Mouse (Mus musculus) embryo, embryonic 11.5 days (tissue): ENCODE data around the gene Twf2.
"Not testable (repeated sequence)": the region's sequence is repeated elsewhere in the genome, so short reads cannot be mapped to it uniquely, and the experiment has no call there.

Experiments
- DNase-seq: peaks from one replicate; pipeline ENCODE4 v3.0.0-alpha.2; 2012; ENCODE audit warnings: low read depth, low spot score

Twf2 gene

DNA sequence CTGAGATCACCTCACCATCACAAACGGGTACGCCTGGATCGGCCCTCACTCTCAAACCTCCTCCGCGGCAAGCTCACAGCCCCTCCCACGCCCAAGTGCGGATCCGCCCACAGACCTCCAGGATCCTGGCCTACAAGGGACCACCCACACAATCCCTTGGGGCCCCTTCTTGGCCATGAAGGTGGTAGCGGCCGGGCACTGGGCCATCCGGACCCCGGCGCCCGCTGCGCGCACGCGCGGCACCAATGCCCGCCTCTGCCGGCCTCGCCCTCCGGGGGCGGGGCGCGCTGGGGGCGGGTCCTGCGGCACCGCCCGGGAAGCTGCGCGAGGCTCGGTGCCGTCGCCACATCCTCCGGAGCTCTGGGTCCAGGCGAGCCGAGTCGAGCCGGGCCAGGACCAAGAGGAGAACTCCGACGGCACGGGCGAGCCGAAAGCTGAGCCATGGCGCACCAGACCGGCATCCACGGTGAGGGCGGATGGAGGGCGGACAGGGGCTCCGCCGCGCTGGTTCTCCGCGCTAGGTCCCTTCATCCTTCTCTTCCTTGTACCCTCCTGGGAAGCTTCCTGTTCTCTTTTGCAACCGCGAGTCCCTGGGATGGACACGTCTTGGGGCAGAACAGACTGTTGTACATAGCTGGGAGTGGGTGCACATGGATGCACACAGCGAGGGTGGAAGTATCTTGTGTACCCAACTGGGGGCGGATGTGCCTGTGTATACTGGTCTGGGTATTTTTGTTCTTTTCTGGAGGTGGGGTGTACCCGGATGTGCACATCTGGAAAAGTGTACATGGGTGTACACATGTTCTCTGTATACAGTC lies at the start of gene Twf2:
Twf2 (plus strand) TSS at position 290 of the 818 bp plus-strand sequence.
- peak; percentile 87 for DNase-seq

GRCm38 (mm10) chr9:106154106-106154505 lies 48.8 kb upstream of the Twf2 start:
- DNase-seq = no peak

- peak; percentile 59 for DNase-seq
Observed at GRCm38 (mm10) chr9:106156419-106156818, 46.5 kb upstream of the Twf2 start.

DNA sequence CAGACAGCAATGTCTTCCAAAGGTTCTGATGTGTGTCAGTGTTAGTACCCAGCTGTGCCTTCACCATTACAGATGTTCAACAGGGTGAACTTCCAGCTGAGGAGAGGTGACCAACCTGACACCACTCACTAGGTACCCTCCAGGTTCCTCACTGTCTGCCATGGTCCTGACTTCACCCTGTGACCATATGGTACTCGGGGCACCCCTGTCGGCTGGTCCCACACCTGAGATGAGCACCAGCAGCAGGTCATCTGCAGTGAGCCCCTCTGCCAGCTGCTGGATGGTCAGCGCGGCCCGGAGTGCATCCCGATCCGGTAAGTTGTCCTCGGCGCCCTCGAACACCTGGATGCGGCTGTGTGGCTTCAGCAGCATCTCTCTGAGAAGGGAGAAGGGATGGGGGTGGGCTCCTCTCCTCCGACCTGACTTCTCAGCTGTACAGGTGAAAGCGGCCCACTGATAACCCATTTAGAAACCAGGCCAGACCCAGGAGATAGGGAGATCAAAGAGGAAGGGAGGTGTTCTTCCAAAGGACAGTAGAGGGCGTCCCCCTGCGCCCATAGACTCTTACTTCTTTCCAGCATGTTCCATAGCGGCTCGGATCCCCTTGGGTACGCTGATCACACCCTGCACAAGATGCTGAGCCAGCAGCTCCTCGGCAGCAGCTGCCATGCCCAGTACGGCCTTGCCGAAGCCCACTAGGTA lies 45.8 kb upstream of the Twf2 start:
- DNase-seq = no peak

DNA sequence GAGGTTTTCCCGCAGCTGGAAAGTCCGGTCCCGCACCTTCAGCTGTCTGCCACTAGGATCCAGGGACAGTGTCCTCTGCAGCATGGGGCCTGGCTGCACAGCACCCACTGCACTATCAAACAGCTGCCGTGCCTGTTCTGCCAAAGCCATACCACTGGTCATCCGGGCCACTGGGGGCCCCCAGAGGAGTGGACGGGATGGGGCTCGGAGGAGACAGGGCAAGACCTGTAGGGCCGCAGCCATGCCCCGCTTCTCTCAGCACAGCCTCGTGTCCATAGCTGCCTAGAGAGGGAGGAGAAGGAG lies 45.3 kb upstream of the Twf2 start:
- no peak for DNase-seq

DNA sequence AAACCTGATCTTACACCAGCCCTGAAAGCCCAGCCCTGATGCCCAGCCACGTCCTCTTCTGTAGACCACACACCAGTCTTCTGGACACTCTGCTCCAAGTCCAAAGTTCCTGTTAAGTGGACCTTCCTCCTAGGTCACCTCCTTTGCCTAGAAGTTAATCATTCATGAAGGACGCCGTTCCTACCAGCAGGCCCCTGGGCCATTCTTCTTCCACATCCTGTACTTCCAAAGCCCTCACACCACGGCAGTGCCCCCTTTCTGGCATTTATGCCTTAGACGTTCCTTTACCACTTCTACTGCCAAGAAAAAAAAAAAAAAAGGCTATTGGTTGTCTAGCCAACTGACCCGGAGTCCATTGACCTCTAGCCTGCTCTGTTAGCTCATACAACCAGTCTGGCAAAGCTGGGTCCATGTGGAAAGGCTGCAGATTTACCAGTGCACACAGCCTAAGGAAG lies 44.8 kb upstream of the Twf2 start, which contains the start of gene Glyctk:
Glyctk (minus strand) TSS at position 102 of the 455 bp plus-strand sequence.
- DNase-seq = no peak

DNA sequence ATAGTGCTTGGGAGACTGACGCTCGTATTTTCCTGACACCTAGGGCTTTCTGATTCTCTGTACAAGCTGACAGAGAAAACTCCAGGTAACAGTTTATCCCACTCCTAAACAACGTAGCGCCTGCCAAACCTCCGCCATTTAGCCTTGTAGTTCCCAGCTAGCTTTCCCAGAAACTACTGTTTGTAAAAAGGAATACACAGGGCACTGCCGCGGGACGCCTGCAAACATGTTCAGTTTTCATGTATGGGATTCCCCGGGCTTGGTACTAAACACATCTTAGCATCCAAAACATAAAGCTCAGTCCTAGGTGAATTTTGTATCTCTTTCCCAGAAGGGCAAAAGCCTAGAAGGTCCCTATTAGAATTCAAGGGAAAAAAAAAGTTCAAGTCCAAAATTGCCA lies 43.7 kb upstream of the Twf2 start:
- DNase-seq = no peak

- DNase-seq = peak; percentile 88
Observed at GRCm38 (mm10) chr9:106159784-106160301, 43.1 kb upstream of the Twf2 start.

- DNase-seq = no peak
Observed at GRCm38 (mm10) chr9:106160426-106160825, 42.5 kb upstream of the Twf2 start.

DNA sequence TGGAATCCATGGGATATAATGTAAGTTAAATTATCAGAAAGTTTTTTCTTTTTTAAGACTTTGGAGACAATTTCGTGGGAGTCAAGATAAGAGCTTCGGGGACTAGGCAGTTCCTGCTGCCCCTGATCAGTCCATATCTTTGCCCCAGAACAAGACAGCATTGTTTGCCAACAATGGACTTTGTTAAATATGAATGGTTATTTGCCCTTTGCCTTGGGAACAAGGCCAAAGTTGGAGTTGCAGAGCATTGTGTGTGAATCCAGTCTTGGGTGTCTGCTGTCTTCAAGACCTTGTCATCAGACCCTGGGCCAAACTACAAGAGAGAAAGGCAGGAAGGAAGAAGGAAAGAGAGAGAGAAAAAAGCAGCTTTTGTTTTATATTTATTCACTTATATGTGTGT lies 36.2 kb upstream of the Twf2 start:
- no peak for DNase-seq

DNA sequence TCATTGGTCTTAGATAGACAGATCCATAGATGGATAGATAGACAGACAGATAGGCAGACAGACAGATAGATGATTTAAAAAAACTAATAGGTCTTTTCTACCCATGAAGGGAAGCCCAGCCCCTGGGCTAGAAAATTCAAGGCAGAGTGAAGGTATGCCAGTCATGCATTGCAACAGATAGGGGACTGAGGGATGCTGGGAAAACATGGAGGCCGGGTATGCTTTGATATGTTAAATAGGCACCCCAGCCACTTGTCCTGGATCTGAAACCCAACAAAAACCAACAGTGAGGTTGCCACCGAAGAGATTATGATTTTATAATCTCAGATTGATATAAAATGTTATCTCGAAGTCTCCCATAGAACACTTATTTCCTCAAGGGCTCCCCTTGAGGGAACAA lies 35.7 kb upstream of the Twf2 start:
- no peak for DNase-seq

- no peak for DNase-seq
Observed at GRCm38 (mm10) chr9:106167703-106168102, 35.2 kb upstream of the Twf2 start.

GRCm38 (mm10) chr9:106169006-106169405 lies 33.9 kb upstream of the Twf2 start:
- DNase-seq = not testable (repeated sequence)

- no peak for DNase-seq
Observed at GRCm38 (mm10) chr9:106169917-106170316, 33.0 kb upstream of the Twf2 start.

GRCm38 (mm10) chr9:106170556-106171345 lies 32.2 kb upstream of the Twf2 start, which contains the start of gene Wdr82:
Gene Wdr82, plus strand, starts transcription at chr9:106170928.
- DNase-seq = peak; percentile 88

DNA sequence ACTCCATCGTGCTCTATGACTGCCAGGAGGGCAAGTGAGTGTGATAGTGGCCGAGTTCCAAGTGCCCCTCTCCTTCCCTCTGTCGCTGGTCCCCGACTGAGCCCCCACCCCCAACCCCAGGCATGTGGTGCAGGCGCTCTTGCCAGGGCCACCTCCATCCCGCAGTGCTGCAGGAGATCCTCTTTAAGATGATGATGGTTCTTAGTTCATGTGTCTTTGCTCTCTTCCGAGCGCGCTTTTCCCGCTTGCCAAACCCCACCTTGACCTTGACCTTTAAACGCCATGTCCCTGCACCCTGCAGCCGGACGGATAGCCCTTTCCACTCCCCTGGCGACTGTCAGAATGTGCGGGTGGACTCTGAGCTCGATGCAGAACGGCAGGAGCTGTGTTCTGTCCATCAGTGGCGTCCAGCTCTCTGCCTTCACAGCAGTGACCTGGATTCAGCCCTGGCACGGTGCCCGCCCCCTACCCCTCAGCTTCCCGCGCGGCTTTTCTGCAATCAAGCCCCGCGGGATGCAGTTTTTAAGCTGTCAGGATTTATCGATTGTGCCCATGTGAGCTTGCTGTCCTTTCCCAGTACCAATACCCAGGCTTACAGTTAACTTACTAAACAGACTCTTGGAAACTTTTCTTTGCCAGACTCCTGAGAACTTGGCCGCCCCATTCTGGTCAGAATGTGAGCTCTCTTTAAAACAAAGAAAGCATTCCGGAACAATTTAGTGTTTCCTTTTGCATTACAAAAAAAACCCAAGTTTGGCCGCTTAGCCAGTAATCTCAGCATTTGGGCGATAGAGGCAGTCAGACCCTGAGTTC lies 31.4 kb upstream of the Twf2 start:
- peak; percentile 41 for DNase-seq

GRCm38 (mm10) chr9:106172527-106172926 lies 30.4 kb upstream of the Twf2 start:
- no peak for DNase-seq

DNA sequence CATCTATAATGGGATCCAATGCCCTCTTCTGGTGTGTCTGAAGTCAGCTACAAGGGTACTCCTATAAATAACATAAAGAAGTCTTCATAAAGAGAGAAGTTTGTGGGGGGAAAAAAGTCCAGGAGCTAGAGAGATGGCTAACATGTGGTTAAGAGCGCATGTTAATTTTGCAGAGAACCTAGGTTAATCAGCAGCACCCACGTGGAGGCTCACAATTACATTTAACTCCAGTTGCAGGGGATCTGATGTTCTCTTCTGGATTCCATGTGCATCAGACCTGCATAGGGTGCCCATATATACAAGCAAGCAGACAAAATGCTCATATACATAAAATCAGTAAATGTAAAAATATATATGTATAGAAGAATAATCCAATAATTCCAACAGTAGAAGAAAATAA lies 29.5 kb upstream of the Twf2 start:
- no peak for DNase-seq

DNA sequence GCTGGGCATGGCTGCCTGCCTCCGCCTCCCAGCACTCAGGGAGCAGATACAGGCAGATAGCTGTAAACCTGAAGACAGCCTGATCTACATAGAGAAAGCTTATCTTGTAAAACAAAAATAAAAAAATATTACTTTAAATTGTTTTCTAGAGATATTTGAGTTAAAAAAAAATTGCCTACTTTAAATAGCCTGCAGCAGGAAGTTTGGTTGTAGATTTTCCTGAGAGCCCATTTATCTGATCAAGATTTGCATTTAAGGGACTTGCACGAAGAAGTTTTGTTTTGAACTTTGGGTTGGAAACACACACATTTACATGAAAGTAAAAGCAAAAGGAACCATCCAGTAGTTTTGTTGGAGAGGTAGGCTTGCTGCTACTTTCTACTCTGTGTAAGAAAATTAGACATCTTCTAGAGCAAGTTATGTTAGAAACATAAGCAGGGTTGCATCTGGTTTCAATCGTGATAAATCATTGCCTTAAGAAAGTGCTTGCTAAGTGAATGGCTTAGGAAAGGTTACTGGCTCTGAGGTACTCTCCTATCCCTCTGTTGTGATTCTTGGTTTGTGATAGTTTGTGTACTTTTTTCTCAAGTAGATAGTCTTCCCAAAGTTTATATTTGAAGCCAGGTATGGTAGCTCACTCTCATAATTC lies 27.2 kb upstream of the Twf2 start:
- no peak for DNase-seq

DNA sequence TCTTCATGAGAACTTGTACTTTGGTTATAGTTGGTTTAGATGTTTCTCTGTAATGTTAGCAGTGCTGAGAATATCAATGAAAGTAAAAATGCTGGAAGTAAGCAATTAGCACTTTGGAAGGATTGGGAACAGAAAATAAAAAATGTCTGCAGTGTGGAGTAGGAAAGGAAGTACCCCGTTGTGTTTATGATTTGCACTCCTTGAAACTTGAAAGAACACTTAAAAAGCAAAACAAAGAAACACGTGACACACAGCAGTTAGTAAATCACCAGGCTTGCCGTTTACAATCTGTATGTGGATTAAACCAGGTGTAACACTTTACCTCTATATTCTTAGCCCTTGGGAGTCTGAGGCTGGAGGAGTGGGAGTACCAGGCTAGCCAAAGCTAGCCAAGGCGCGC lies 26.1 kb upstream of the Twf2 start:
- no peak for DNase-seq

DNA sequence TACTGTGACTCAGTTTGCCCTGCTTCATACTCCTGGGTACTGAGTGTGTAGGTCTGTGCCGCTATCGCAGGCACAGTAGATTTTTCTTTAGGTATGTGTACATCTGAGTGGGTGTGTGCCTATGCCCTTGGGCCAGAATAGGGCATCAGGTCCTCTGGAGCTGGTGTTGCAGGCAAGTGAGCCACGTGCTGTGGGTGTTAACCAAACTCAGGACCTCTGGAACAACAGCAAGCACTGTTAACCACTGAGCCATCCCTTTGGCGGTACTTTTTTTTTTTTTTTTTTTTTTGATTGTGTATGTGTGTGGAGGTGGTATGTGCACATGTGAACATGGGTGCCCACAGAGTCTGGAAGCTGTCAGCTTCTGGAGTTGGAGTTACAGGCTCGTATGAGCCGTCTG lies 25.1 kb upstream of the Twf2 start:
- DNase-seq = no peak
